12 mouse cellular contexts compared by ENCODE assay signal in genomic region chr15:59248477-59249260, GRCm38 (mm10).
DNase-seq lines count a peak whose midpoint lies in the region; ATAC-seq and TF ChIP-seq lines count a peak whose summit lies in the region.
"Had no signal": no experiment of that assay in that cellular context is flagged by ENCODE, and none has a peak within 500 bp of the region (broad histone marks: within the 10 kb centered on the region; RNA-seq: fewer than 3 reads in every experiment).

No protein-coding gene starts in this region.

- no peak overlapping the region for H3K4me3 ChIP-seq in liver, postnatal 0 days (ENCODE audit: low read depth, low read length)
- H3K4me3 ChIP-seq in liver, embryonic 12.5 days = no peak overlapping the region
- no peak overlapping the region for H3K4me3 ChIP-seq in embryonic facial prominence, embryonic 12.5 days
- no peak overlapping the region for H3K4me3 ChIP-seq in layer of hippocampus, adult 2 months
- H3K4me3 ChIP-seq: intestine, embryonic 15.5 days; megakaryocyte, embryonic 14.5 days had no signal

- ATAC-seq in liver, postnatal 0 days = peak; percentile 50
- no peak for ATAC-seq in liver, embryonic 12.5 days
- ATAC-seq in embryonic facial prominence, embryonic 12.5 days (ENCODE audit: insufficient number of reproducible peaks, insufficient read depth, low FRiP score, low TSS enrichment) = no peak
- ATAC-seq: intestine, embryonic 15.5 days had no signal

- no peak for DNase-seq in liver, postnatal 0 days
- peak; percentile 19 for DNase-seq in kidney, postnatal 14 days
- peak; percentile 46 for DNase-seq in splenic B cell, adult 2 months (ENCODE audit: low read depth, low spot score)
- DNase-seq in right cerebral cortex, postnatal 14 days = no peak
- DNase-seq in layer of hippocampus, adult 2 months (ENCODE audit: low spot score in 2 of 2) = no peak
- DNase-seq: cerebellum, adult 11-12 months; gastrocnemius, postnatal 36 days had no signal

- TF ChIP-seq EP300 in liver, postnatal 0 days (IDR thresholded peaks at IDR 0.05; ENCODE audit: low read depth) = peak; percentile 32; the same call in 1 of the 2 replicates

- no peak for TF ChIP-seq CTCF in liver, postnatal 0 days (IDR thresholded peaks at IDR 0.05; ENCODE audit: low read depth)
- no peak for TF ChIP-seq CTCF in layer of hippocampus, adult 2 months (conservative IDR thresholded peaks at IDR 0.05)

- no peaks in the 10 kb centered on the region for H3K27me3 ChIP-seq in liver, postnatal 0 days (ENCODE audit: insufficient read depth, low read length)
- no peaks in the 10 kb centered on the region for H3K27me3 ChIP-seq in liver, embryonic 12.5 days (replicated peaks)
- no peaks in the 10 kb centered on the region for H3K27me3 ChIP-seq in embryonic facial prominence, embryonic 12.5 days
- H3K27me3 ChIP-seq in splenic B cell, adult 2 months (ENCODE audit: control insufficient read depth, insufficient read depth, low read length, poor library complexity, severe bottlenecking) = no peaks in the 10 kb centered on the region
- H3K27me3 ChIP-seq: intestine, embryonic 15.5 days; megakaryocyte, embryonic 14.5 days had no signal

- H3K9ac ChIP-seq in liver, postnatal 0 days (replicated peaks) = no peak overlapping the region
- no peak overlapping the region for H3K9ac ChIP-seq in liver, embryonic 12.5 days
- no peak overlapping the region for H3K9ac ChIP-seq in embryonic facial prominence, embryonic 12.5 days
- H3K9ac ChIP-seq: intestine, embryonic 15.5 days had no signal

- no peaks in the 10 kb centered on the region for H3K36me3 ChIP-seq in liver, postnatal 0 days (replicated peaks; ENCODE audit: insufficient read depth, low read length)
- no peaks in the 10 kb centered on the region for H3K36me3 ChIP-seq in liver, embryonic 12.5 days
- no peaks in the 10 kb centered on the region for H3K36me3 ChIP-seq in embryonic facial prominence, embryonic 12.5 days
- H3K36me3 ChIP-seq in splenic B cell, adult 2 months (ENCODE audit: control insufficient read depth, insufficient read depth, low read length, poor library complexity, severe bottlenecking) = no peaks in the 10 kb centered on the region
- H3K36me3 ChIP-seq: G1E; intestine, embryonic 15.5 days had no signal

- no peaks in the 10 kb centered on the region for H3K9me3 ChIP-seq in liver, postnatal 0 days (ENCODE audit: low read length)
- no peaks in the 10 kb centered on the region for H3K9me3 ChIP-seq in liver, embryonic 12.5 days (replicated peaks)
- no peaks in the 10 kb centered on the region for H3K9me3 ChIP-seq in embryonic facial prominence, embryonic 12.5 days
- H3K9me3 ChIP-seq: G1E; intestine, embryonic 15.5 days; megakaryocyte, embryonic 14.5 days had no signal

- H3K27ac ChIP-seq in liver, postnatal 0 days (ENCODE audit: low read depth) = no peak overlapping the region
- no peak overlapping the region for H3K27ac ChIP-seq in liver, embryonic 12.5 days
- H3K27ac ChIP-seq in embryonic facial prominence, embryonic 12.5 days = no peak overlapping the region
- no peak overlapping the region for H3K27ac ChIP-seq in layer of hippocampus, adult 2 months
- H3K27ac ChIP-seq: intestine, embryonic 15.5 days had no signal

- no peak overlapping the region for H3K4me2 ChIP-seq in liver, postnatal 0 days (ENCODE audit: low read depth, low read length)
- H3K4me2 ChIP-seq in liver, embryonic 12.5 days = no peak overlapping the region
- 0 out of 2 replicates have a peak overlapping the region, but pooled peaks have one; percentile 8 for H3K4me2 ChIP-seq in embryonic facial prominence, embryonic 12.5 days (replicated peaks)
- H3K4me2 ChIP-seq: intestine, embryonic 15.5 days had no signal

- WGBS in liver, postnatal 0 days (ENCODE audit: insufficient replicate concordance) = 43% methylated on average over 11 of the region's 12 CpGs
- WGBS in liver, embryonic 12.5 days (ENCODE audit: insufficient replicate concordance) = 45% methylated on average over 9 of the region's 12 CpGs
- 51% methylated on average over 9 of the region's 12 CpGs for WGBS in embryonic facial prominence, embryonic 12.5 days

- H3K4me1 ChIP-seq in liver, postnatal 0 days (ENCODE audit: insufficient read depth) = peaks cover 8% of the 10 kb centered on the region; the same call in 1 of the 2 replicates
- no peaks in the 10 kb centered on the region for H3K4me1 ChIP-seq in liver, embryonic 12.5 days
- peaks cover 11% of the 10 kb centered on the region; the same call in 1 of the 2 replicates for H3K4me1 ChIP-seq in embryonic facial prominence, embryonic 12.5 days
- H3K4me1 ChIP-seq: intestine, embryonic 15.5 days had no signal

Comparison
In these comparisons a context has a peak if more than half of its experiments do, and no peak if none do; other contexts are left out.
1. DNase-seq: peak in kidney, postnatal 14 days (single experiment) and splenic B cell, adult 2 months (single experiment); none in liver, postnatal 0 days (single experiment), right cerebral cortex, postnatal 14 days (single experiment) and layer of hippocampus, adult 2 months (0 of 2).